Mouse (Mus musculus) large intestine, adult 2 months (tissue): ENCODE measurements around the gene Maml3. TPM values are rescaled to one million over a fixed set of nuclear protein-coding genes. Genes with fewer than 3 reads are reported as not detected.

ENCODE experiments used
- DNase-seq: peaks from one replicate; pipeline ENCODE4 v3.0.0-alpha.2; 2012; ENCODE audit warnings: low read depth, low spot score
- WGBS: fragments of 180-500 bp; shearing (Covaris S2); methylation state at CpG from one replicate; pipeline ENCODE4 v1.1.7; 2018; 5-methylcytosine and 5-hydroxymethylcytosine counted together
- polyA plus RNA-seq: library from polyadenylated mRNA; depleted of rRNA; stranded (reverse); fragments of >200 nt; gene quantifications from 2 replicates; pipeline ENCODE4 v1.2.3, GENCODE M21; 2012

Maml3 gene
- polyA plus RNA-seq, 1 experiment: 1.8 TPM

GRCm38 (mm10) chr3:51927043-51927442 is 177.8 kb downstream of the Maml3 start:
- no peak for DNase-seq
- 86% methylated on average over 6 of the region's 6 CpGs for WGBS

- DNase-seq: no peak
- 87% methylated on average over 2 of the region's 2 CpGs for WGBS
Measured at GRCm38 (mm10) chr3:51925758-51926157, 179.1 kb downstream of the Maml3 start.

GRCm38 (mm10) chr3:51924636-51925035 is 180.2 kb downstream of the Maml3 start:
- 83% methylated on average over 5 of the region's 5 CpGs for WGBS
- no peak for DNase-seq

- WGBS: 90% methylated on average over 6 of the region's 6 CpGs
- DNase-seq: no peak
Measured at GRCm38 (mm10) chr3:51923800-51924199, 181.1 kb downstream of the Maml3 start.

- DNase-seq: no peak
Measured at GRCm38 (mm10) chr3:51916902-51917301, 188.0 kb downstream of the Maml3 start.

GRCm38 (mm10) chr3:51916060-51916870 is 188.6 kb downstream of the Maml3 start:
- whole genome bisulfite sequencing: 9% methylated on average over 10 of the region's 10 CpGs
- DNase-seq: peak; percentile 73

More at GRCm38 (mm10) chr3:51916902-51917301, 188.0 kb downstream of the Maml3 start:
- 38% methylated on average over 4 of the region's 4 CpGs for WGBS

GRCm38 (mm10) chr3:51915415-51915814 is 189.5 kb downstream of the Maml3 start:
- WGBS: 68% methylated on average over 1 of the region's 1 CpGs

GRCm38 (mm10) chr3:51914900-51915299 is 190.0 kb downstream of the Maml3 start:
- whole genome bisulfite sequencing: 60% methylated on average over 4 of the region's 4 CpGs
- DNase-seq: no peak

More at GRCm38 (mm10) chr3:51915415-51915814, 189.5 kb downstream of the Maml3 start:
- DNase-seq: no peak

- 94% methylated on average over 8 of the region's 8 CpGs for WGBS
- no peak for DNase-seq
Measured at GRCm38 (mm10) chr3:51913498-51913897, 191.4 kb downstream of the Maml3 start.

- DNase-seq: no peak
- WGBS: 61% methylated on average over 8 of the region's 8 CpGs
Measured at GRCm38 (mm10) chr3:51912214-51912613, 192.7 kb downstream of the Maml3 start.

- no peak for DNase-seq
- WGBS: 66% methylated on average over 14 of the region's 14 CpGs
Measured at GRCm38 (mm10) chr3:51908437-51908990, 196.4 kb downstream of the Maml3 start.

GRCm38 (mm10) chr3:51907113-51907860 is 197.6 kb downstream of the Maml3 start:
- no peak for DNase-seq
- WGBS: 58% methylated on average over 10 of the region's 10 CpGs

- DNase-seq: no peak
- 23% methylated on average over 9 of the region's 9 CpGs for WGBS
Measured at GRCm38 (mm10) chr3:51905903-51906302, 199.0 kb downstream of the Maml3 start.

GRCm38 (mm10) chr3:51904357-51904855 is 200.5 kb downstream of the Maml3 start:
- DNase-seq: no peak
- WGBS: 78% methylated on average over 12 of the region's 12 CpGs

GRCm38 (mm10) chr3:51901151-51901550 is 203.7 kb downstream of the Maml3 start:
- DNase-seq: no peak
- 63% methylated on average over 2 of the region's 2 CpGs for WGBS

- 87% methylated on average over 8 of the region's 8 CpGs for WGBS
- DNase-seq: no peak
Measured at GRCm38 (mm10) chr3:51894514-51894913, 210.4 kb downstream of the Maml3 start.

GRCm38 (mm10) chr3:51891562-51892119 is 213.2 kb downstream of the Maml3 start:
- WGBS: 47% methylated on average over 10 of the region's 10 CpGs

GRCm38 (mm10) chr3:51890181-51890580 is 214.7 kb downstream of the Maml3 start:
- no peak for DNase-seq
- 83% methylated on average over 4 of the region's 4 CpGs for WGBS

More at GRCm38 (mm10) chr3:51891562-51892119, 213.2 kb downstream of the Maml3 start:
- no peak for DNase-seq

- 63% methylated on average over 5 of the region's 5 CpGs for WGBS
- no peak for DNase-seq
Measured at GRCm38 (mm10) chr3:51889776-51890175, 215.1 kb downstream of the Maml3 start.
